Mouse (Mus musculus) gastrocnemius, postnatal 14 days (tissue): Measurements from ENCODE around the gene Adtrp. TPM values are rescaled to one million over a fixed set of nuclear protein-coding genes. Genes with fewer than 3 reads are reported as not detected.
A peak's percentile ranks its signal among the peaks of the same experiment; 100 is the strongest.

Source experiments
- DNase-seq: peaks from one replicate; pipeline ENCODE4 v3.0.0; 2021; ENCODE audit warnings: mixed read lengths
- intact Hi-C: fragments of 180-260 bp; cut with DNase I; formaldehyde crosslinking; loops from one replicate; pipeline ENCODE4 v1.15.1; 2025; ENCODE audit warnings: low total_unique reads
- long read RNA-seq, 2 experiments: library from polyadenylated mRNA; stranded (forward); transcript quantifications; one replicate each; pipeline ENCODE4 v2.0.0; 2021
- total RNA-seq, 2 experiments: library from RNA; stranded (reverse); gene quantifications; 2 replicates each; pipeline ENCODE4 v1.2.3; 2021

Adtrp gene
- under 1 TPM; 0.35 to 0.59 TPM for total RNA-seq
- long read RNA-seq, experiment 1: 0 reads
- long read RNA-seq, experiment 2: 0 reads

- DNase-seq: no peak
- intact Hi-C loops: no loop called here
Observed at GRCm38 (mm10) chr13:41847516-41848126, at the start of gene Adtrp. Gene Adtrp, minus strand, starts transcription at chr13:41847684.

GRCm38 (mm10) chr13:41892016-41892415, 44.5 kb upstream of the Adtrp start:
- intact Hi-C loops: no loop called here
- no peak for DNase-seq

GRCm38 (mm10) chr13:41890618-41891017, 43.1 kb upstream of the Adtrp start:
- intact Hi-C loops: no loop called here
- no peak for DNase-seq

GRCm38 (mm10) chr13:41890111-41890600, 42.7 kb upstream of the Adtrp start:
- DNase-seq: no peak
- intact Hi-C loops: no loop called here

- intact Hi-C loops: no loop called here
- DNase-seq: no peak
Observed at GRCm38 (mm10) chr13:41888644-41889043, 41.2 kb upstream of the Adtrp start.

GRCm38 (mm10) chr13:41886120-41886519, 38.6 kb upstream of the Adtrp start:
- no peak for DNase-seq
- intact Hi-C loops: no loop called here

- intact Hi-C loops: no loop called here
- no peak for DNase-seq
Observed at GRCm38 (mm10) chr13:41883665-41884291, 36.3 kb upstream of the Adtrp start.

GRCm38 (mm10) chr13:41881201-41881600, 33.7 kb upstream of the Adtrp start:
- intact Hi-C loops: no loop called here
- DNase-seq: no peak

- no peak for DNase-seq
- intact Hi-C loops: no loop called here
Observed at GRCm38 (mm10) chr13:41880525-41880924, 33.0 kb upstream of the Adtrp start.

- peak; percentile 4 for DNase-seq
- intact Hi-C loops: no loop called here
Observed at GRCm38 (mm10) chr13:41872686-41873085, 25.2 kb upstream of the Adtrp start.

- DNase-seq: no peak
- intact Hi-C loops: no loop called here
Observed at GRCm38 (mm10) chr13:41872161-41872562, 24.7 kb upstream of the Adtrp start.

- intact Hi-C loops: no loop called here
- DNase-seq: no peak
Observed at GRCm38 (mm10) chr13:41867533-41867932, 20.0 kb upstream of the Adtrp start.

- intact Hi-C loops: no loop called here
- DNase-seq: peak; percentile 14
Observed at GRCm38 (mm10) chr13:41865575-41865974, 18.1 kb upstream of the Adtrp start.

- peak; percentile 28 for DNase-seq
Observed at GRCm38 (mm10) chr13:41865071-41865470, 17.6 kb upstream of the Adtrp start.

GRCm38 (mm10) chr13:41860603-41861405, 13.3 kb upstream of the Adtrp start:
- intact Hi-C loops: no loop called here
- DNase-seq: no peak

More at GRCm38 (mm10) chr13:41865071-41865470, 17.6 kb upstream of the Adtrp start:
- intact Hi-C loops: no loop called here

- DNase-seq: no peak
- intact Hi-C loops: no loop called here
Observed at GRCm38 (mm10) chr13:41855206-41856185, 8.0 kb upstream of the Adtrp start.

GRCm38 (mm10) chr13:41850727-41851378, 3.4 kb upstream of the Adtrp start:
- intact Hi-C loops: no loop called here

GRCm38 (mm10) chr13:41846516-41846915, 968 bp downstream of the Adtrp start:
- intact Hi-C loops: no loop called here

More at GRCm38 (mm10) chr13:41850727-41851378, 3.4 kb upstream of the Adtrp start:
- no peak for DNase-seq

GRCm38 (mm10) chr13:41845013-41845412, 2.5 kb downstream of the Adtrp start:
- intact Hi-C loops: no loop called here
- no peak for DNase-seq

More at GRCm38 (mm10) chr13:41846516-41846915, 968 bp downstream of the Adtrp start:
- DNase-seq: peak; percentile 10
